Mouse (Mus musculus) heart, embryonic 15.5 days (tissue): ENCODE results near the gene Cntn5. TPM values are rescaled to one million over a fixed set of nuclear protein-coding genes. Genes with fewer than 3 reads are reported as not detected.

Experiments
- ATAC-seq: fragments of 200-750 bp; cut with Nextera tagmentation; replicated peaks from 2 replicates; pipeline ENCODE4 v1.8.0; 2017; ENCODE audit warnings: low read depth, moderate TSS enrichment; ENCODE audit not compliant: insufficient number of reproducible peaks, insufficient read depth, low FRiP score
- H3K27ac ChIP-seq: fragments of 300-500 bp; sonication (generic); 2 replicates; pipeline ENCODE4 v1.5.1; 2015; ENCODE audit warnings: mild to moderate bottlenecking, inconsistent platforms
- H3K27me3 ChIP-seq: fragments of 300-500 bp; sonication (generic); 2 replicates; pipeline ENCODE4 v1.6.1; 2015; ENCODE audit warnings: inconsistent platforms
- H3K36me3 ChIP-seq: fragments of 300-500 bp; sonication (generic); 2 replicates; pipeline ENCODE4 v1.6.1; 2015; ENCODE audit warnings: mild to moderate bottlenecking, inconsistent platforms
- H3K4me1 ChIP-seq: fragments of 300-500 bp; sonication (generic); replicated peaks from 2 replicates; pipeline ENCODE4 v1.6.1; 2015; ENCODE audit warnings: inconsistent platforms
- H3K4me2 ChIP-seq: fragments of 300-500 bp; sonication (generic); 2 replicates; pipeline ENCODE4 v1.6.1; 2015; ENCODE audit warnings: inconsistent platforms, mild to moderate bottlenecking, moderate library complexity
- H3K4me3 ChIP-seq: fragments of 300-500 bp; sonication (generic); 2 replicates; pipeline ENCODE4 v1.5.1; 2015; ENCODE audit warnings: mild to moderate bottlenecking, inconsistent platforms
- H3K9ac ChIP-seq: fragments of 300-500 bp; sonication (generic); 2 replicates; pipeline ENCODE4 v1.6.1; 2015; ENCODE audit warnings: mild to moderate bottlenecking, inconsistent platforms
- H3K9me3 ChIP-seq: fragments of 300-500 bp; sonication (generic); replicated peaks from 2 replicates; pipeline ENCODE4 v1.6.1; 2016; ENCODE audit warnings: inconsistent platforms
- WGBS: fragments of 180-500 bp; shearing (Covaris S2); methylation state at CpG from one replicate; pipeline ENCODE4 v1.1.7; 2015; ENCODE audit warnings: mixed read lengths; 5-methylcytosine and 5-hydroxymethylcytosine counted together
- polyA plus RNA-seq: library from polyadenylated mRNA; unstranded; fragments of >200 nt; fragmentation: Nextera tagmentation; extraction: Ambion mirVana; gene quantifications from 2 replicates; pipeline ENCODE4 v1.2.1, GENCODE M21; 2015

The Cntn5 gene
- polyA plus RNA-seq, 1 experiment from 2014 or later, result 0.13 TPM

DNA sequence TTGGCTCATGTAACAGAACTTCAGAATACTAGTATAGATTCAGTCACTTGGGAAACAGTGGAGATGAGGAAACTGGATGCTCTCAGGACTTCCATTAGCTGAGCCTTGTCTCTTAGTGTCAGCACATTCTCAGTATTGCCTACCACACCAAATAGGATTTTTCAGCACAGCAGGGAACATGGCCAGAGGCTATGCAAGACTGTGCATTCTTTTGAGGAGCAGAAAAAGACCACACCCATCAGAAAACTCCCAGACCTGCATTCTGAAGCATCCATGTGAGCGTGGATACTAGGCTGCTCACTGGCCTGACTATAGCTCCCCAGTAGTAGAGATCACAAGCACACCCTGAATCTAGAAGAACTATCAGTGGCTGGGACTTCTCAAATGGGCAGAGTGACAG, 564.9 kb downstream of the Cntn5 start:
- Histone ChIP-seq H3K36me3 (no peaks in the 10 kb centered on the region), H3K4me1 (no peaks in the 10 kb centered on the region), H3K27ac (no peak overlapping the region), H3K9ac (no peak overlapping the region), H3K27me3 (no peaks in the 10 kb centered on the region), H3K9me3 (no peaks in the 10 kb centered on the region), H3K4me2 (no peak overlapping the region), H3K4me3 (no peak overlapping the region)
- no peak for ATAC-seq
- 74% methylated on average over 1 of the region's 1 CpGs for WGBS

DNA sequence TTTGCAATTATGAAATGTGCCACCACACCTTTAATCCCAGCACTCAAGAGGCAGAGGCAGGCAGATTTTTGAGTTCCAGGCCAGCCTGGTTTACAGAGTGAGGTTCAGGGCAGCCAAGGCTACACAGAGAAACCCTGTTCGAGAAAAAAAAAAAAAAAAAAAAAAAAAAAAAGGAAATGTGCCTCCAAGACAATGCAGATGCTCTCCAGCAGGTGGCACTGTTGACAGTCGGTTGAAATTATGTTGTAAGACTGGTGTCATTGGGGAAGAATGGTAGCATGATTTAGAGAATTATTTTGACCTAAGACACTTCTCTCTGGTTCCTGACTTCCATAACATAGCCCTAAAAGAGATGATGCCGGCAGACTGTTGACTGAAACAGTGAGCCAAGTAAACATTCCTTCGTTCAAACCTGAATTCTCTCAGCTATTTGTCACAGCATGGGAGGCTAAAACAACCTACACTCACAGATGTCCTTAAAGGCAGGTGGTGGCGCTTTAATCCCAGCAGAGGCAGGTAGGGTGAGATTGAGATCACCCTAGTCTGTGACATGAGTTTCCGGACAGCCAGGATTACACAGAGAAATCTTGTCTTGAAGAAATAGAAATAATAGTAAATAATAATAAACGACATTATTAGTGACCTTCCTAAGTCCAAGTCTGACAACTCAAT, 579.7 kb downstream of the Cntn5 start:
- Histone ChIP-seq H3K36me3 (no peaks in the 10 kb centered on the region), H3K27ac (no peak overlapping the region), H3K9me3 (no peaks in the 10 kb centered on the region), H3K27me3 (no peaks in the 10 kb centered on the region), H3K4me1 (no peaks in the 10 kb centered on the region), H3K9ac (no peak overlapping the region), H3K4me3 (no peak overlapping the region), H3K4me2 (no peak overlapping the region)
- ATAC-seq, result no peak
- WGBS, result 41% methylated on average over 7 of the region's 7 CpGs

DNA sequence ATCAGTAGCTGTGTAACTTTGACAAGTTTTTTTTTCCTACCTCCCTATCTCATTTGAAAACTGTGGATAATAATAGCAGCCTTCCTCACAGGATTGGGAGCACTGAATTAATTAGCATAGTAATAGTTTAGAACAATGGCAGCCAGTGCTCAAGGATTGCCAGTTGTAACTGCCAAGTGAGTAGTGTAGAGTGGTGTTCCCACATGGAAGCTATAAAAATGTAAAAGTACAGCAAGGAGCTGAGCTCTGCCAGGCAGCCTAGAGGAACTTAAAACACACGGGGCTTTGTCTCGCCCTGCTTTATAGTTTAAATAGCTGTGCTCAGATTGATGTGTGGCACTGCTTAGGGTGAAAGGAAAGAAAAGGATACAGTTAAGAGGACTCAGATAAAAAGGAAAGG, 635.2 kb downstream of the Cntn5 start:
- 49% methylated on average over 2 of the region's 2 CpGs for WGBS
- Histone ChIP-seq H3K4me1 (0 out of 2 replicates have a peak, but pooled peaks cover 3% of the 10 kb centered on the region), H3K4me2 (no peak overlapping the region), H3K36me3 (no peaks in the 10 kb centered on the region), H3K9ac (no peak overlapping the region), H3K4me3 (no peak overlapping the region), H3K27ac (no peak overlapping the region), H3K9me3 (no peaks in the 10 kb centered on the region), H3K27me3 (no peaks in the 10 kb centered on the region)
- no peak for ATAC-seq

DNA sequence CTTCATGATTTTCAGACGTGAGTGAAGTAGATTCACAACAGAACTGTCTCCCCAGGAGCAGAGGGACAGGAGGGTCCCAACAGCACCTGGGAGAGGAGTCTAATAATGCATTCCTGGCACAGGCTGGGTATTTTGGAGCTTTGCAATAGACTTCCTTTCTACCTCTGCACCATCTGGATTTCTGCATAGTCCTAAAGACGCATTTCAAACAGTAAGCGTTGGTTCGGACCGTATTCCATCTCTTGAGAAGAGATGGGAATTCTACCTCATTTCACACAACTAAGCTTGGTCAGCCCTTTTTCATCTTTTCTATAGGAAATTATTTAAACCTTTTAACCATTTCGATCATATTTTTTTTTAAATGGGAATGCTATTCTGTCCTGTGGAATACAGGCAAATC, 635.7 kb downstream of the Cntn5 start:
- no peaks in the 10 kb centered on the region for H3K27me3 ChIP-seq
- 73% methylated on average over 6 of the region's 6 CpGs for WGBS
- no peaks in the 10 kb centered on the region for H3K9me3 ChIP-seq
- H3K4me1 ChIP-seq, result 0 out of 2 replicates have a peak, but pooled peaks cover 3% of the 10 kb centered on the region
- no peak overlapping the region for H3K4me2 ChIP-seq
- H3K36me3 ChIP-seq, result no peaks in the 10 kb centered on the region
- H3K9ac ChIP-seq, result no peak overlapping the region
- H3K27ac ChIP-seq, result no peak overlapping the region
- H3K4me3 ChIP-seq, result no peak overlapping the region
- no peak for ATAC-seq

DNA sequence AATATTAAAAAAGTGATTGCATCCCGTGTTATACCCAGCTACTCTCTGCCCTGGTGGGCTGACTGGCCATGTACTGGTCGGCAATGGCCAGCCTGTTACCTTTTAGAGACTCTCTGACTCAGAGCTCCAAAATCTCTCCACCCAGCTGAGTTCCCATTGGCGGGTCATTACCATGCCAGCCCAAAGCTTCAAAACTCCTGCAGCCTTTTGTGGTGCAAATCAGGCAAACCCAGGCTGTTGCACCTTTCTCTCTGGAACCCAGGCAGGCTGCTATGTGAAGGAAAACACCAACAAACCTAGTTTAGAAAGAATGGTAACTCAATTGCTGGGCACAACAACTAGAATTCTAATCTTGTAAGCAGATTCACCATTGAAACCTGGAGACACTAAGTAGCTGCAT, 639.0 kb downstream of the Cntn5 start:
- 0 out of 2 replicates have a peak, but pooled peaks cover 3% of the 10 kb centered on the region for H3K4me1 ChIP-seq
- ATAC-seq, result no peak
- H3K27me3 ChIP-seq, result no peaks in the 10 kb centered on the region
- no peak overlapping the region for H3K4me2 ChIP-seq
- 39% methylated on average over 3 of the region's 3 CpGs for WGBS
- no peaks in the 10 kb centered on the region for H3K9me3 ChIP-seq
- no peak overlapping the region for H3K27ac ChIP-seq
- no peak overlapping the region for H3K4me3 ChIP-seq
- H3K9ac ChIP-seq, result no peak overlapping the region
- H3K36me3 ChIP-seq, result no peaks in the 10 kb centered on the region

DNA sequence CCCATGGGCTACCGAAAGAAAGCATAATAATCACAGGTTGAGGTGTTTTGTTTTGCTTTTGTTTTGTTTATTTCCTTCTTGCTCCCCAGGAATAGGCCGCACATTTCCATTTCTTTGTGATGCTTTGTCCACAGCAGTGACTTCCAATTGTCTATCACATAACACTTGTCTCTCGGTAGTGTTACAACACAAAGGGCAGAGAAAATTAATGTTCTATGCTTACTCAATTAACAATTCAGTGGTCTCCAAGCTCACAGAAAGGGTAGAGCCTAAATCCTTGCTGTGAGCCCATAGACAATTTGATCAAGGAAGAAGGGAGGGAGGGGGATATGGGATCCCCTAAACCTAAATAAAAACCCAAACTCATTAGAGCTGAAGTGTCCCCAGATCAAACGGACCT, 671.2 kb downstream of the Cntn5 start:
- Histone ChIP-seq H3K4me3 (no peak overlapping the region), H3K9ac (no peak overlapping the region), H3K36me3 (no peaks in the 10 kb centered on the region), H3K9me3 (no peaks in the 10 kb centered on the region), H3K4me2 (no peak overlapping the region), H3K27ac (no peak overlapping the region), H3K4me1 (no peaks in the 10 kb centered on the region), H3K27me3 (no peaks in the 10 kb centered on the region)
- WGBS, result 73% methylated on average over 4 of the region's 4 CpGs
- no peak for ATAC-seq

DNA sequence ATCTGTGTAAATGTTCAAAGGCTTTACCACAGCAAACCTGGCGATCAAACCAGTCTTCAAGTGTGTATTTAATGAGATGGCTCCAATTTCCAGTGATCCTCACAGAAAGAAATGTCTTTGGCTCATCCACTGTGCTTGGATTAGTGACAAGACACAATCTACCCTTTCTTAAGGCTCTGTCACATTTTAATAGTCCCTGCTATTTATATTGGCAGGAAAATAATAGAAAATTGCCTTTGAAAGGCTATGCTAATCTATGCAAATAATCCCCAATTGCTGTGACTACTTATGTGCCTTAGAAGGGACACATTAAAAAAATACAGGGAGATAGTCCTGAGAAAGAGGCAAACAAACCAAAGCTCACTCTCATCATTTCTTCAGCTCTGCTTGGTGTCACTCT, 672.5 kb downstream of the Cntn5 start:
- H3K9me3 ChIP-seq, result no peaks in the 10 kb centered on the region
- no peak overlapping the region for H3K9ac ChIP-seq
- no peaks in the 10 kb centered on the region for H3K4me1 ChIP-seq
- no peak overlapping the region for H3K27ac ChIP-seq
- H3K36me3 ChIP-seq, result no peaks in the 10 kb centered on the region
- H3K27me3 ChIP-seq, result no peaks in the 10 kb centered on the region
- no peak overlapping the region for H3K4me2 ChIP-seq
- no peak for ATAC-seq
- no peak overlapping the region for H3K4me3 ChIP-seq
- WGBS, result 63% methylated on average over 1 of the region's 1 CpGs

DNA sequence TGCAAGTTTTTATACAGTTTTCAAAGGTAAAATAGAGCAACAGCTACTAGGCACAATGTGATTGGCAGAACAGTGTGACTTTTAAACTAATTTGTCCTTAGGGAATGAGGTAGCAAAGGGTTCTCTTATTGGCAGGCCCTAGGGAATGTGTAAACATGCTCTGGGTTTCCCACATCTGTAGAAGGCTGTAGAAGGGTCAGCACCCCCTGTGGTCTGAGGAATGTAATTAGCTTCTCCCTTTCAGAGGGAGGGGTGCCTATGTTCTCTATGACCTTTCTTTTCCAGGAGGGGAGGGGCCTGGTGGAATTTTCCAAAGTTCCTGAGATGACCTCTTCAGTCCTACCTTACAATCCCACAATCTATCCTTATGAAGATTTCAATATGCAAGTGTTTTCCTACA, 673.6 kb downstream of the Cntn5 start:
- Histone ChIP-seq H3K36me3 (no peaks in the 10 kb centered on the region), H3K9ac (no peak overlapping the region), H3K27me3 (no peaks in the 10 kb centered on the region), H3K4me3 (no peak overlapping the region), H3K4me1 (no peaks in the 10 kb centered on the region), H3K27ac (no peak overlapping the region), H3K9me3 (no peaks in the 10 kb centered on the region), H3K4me2 (no peak overlapping the region)
- ATAC-seq, result no peak

DNA sequence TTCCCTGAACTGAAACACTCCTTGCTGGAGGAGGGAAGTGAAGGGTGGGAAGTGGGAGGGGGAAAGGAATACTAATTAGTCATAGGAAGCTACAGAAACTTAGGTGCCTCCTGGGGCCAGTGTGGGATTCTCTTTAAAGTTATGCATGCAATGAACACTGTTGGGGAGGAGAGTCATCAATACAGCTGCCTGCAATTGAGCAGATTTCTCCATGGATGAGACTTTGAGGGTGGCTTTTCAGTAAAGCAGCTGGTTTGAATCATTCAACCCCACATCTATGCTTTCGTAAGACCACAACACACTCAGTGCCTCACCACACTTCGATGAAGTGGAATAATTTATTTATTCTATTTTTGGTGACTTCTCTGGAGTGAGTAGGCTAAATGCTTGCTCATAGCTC, 674.9 kb downstream of the Cntn5 start:
- no peak overlapping the region for H3K4me3 ChIP-seq
- H3K4me2 ChIP-seq, result no peak overlapping the region
- no peak for ATAC-seq
- no peaks in the 10 kb centered on the region for H3K36me3 ChIP-seq
- no peaks in the 10 kb centered on the region for H3K4me1 ChIP-seq
- WGBS, result 56% methylated on average over 2 of the region's 2 CpGs
- no peaks in the 10 kb centered on the region for H3K27me3 ChIP-seq
- no peaks in the 10 kb centered on the region for H3K9me3 ChIP-seq
- no peak overlapping the region for H3K9ac ChIP-seq
- no peak overlapping the region for H3K27ac ChIP-seq

DNA sequence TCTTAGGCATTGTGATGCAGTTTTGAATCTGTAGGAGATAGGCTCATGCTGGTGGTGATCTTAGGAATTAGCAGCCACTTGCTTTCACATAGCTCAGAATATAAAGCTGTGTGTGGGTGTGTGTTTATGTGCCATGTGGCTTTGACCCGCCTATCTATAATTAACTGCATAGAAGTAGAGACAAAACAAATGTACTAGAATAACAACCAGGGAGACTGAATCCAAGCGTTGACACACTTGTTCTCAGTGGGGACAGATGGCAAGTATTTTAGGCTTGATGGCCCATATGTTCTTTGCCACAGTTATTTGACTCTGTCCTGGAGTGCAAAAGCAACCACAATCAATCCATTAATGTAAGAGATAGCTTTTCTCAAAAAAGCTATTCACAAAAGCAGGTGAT, 678.6 kb downstream of the Cntn5 start:
- Histone ChIP-seq H3K4me3 (no peak overlapping the region), H3K9ac (no peak overlapping the region), H3K36me3 (no peaks in the 10 kb centered on the region), H3K4me2 (no peak overlapping the region), H3K27ac (no peak overlapping the region), H3K4me1 (no peaks in the 10 kb centered on the region), H3K9me3 (no peaks in the 10 kb centered on the region), H3K27me3 (no peaks in the 10 kb centered on the region)
- 61% methylated on average over 2 of the region's 2 CpGs for WGBS
- no peak for ATAC-seq

DNA sequence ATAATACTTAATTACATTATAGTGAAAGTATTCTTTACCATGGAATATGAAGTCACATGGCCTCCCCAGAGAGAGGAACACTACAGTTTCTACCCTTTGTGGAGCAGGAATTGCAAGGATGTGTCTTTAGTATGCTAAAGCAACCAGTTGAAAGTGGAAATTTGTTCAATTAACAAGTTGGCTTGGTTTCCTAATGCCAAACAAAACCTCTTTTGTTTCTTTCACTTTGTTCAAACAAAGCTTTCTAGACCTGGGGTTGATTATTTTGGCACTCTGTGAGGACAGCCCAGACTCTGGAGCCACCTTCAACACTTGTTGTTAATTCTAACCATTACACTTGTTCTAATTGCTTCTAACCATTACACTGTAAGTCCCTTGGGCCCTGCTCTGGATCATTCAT, 718.5 kb downstream of the Cntn5 start:
- Histone ChIP-seq H3K4me3 (no peak overlapping the region), H3K36me3 (no peaks in the 10 kb centered on the region), H3K9ac (no peak overlapping the region), H3K27me3 (no peaks in the 10 kb centered on the region), H3K4me2 (no peak overlapping the region), H3K4me1 (no peaks in the 10 kb centered on the region), H3K27ac (no peak overlapping the region), H3K9me3 (no peaks in the 10 kb centered on the region)
- ATAC-seq, result no peak

DNA sequence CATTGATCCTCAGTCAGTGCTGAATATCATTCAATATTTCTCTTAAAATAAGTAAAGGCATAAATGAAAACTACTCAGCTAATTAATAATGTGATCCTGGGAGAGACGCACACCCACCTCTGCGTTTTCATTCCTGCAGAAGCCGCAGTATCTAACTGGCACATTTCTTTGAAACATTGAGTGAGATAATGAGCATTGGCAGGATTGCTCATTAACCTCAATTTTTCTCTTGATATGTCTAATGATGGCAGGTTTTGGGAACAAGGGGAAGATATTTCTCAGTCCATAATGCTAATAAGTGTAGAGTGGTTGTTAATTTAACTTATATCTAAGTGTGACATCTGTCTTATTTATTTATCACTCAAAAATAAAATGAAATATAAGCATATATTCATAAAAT, 734.0 kb downstream of the Cntn5 start:
- ATAC-seq, result no peak
- Histone ChIP-seq H3K9me3 (no peaks in the 10 kb centered on the region), H3K4me1 (no peaks in the 10 kb centered on the region), H3K9ac (no peak overlapping the region), H3K27ac (no peak overlapping the region), H3K27me3 (no peaks in the 10 kb centered on the region), H3K4me3 (no peak overlapping the region), H3K36me3 (no peaks in the 10 kb centered on the region), H3K4me2 (no peak overlapping the region)
- WGBS, result 89% methylated on average over 3 of the region's 3 CpGs
